Mouse (Mus musculus) forebrain, embryonic 14.5 days (tissue): ENCODE data around the gene Mettl26. TPM values are rescaled to one million over a fixed set of nuclear protein-coding genes. Genes with fewer than 3 reads are reported as not detected.
A peak's percentile ranks its signal among the peaks of the same experiment; 100 is the strongest.

ENCODE experiments used
- ATAC-seq: fragments of 200-750 bp; cut with Nextera tagmentation; 2 replicates; pipeline ENCODE4 v1.8.0; 2017; ENCODE audit warnings: mild to moderate bottlenecking, moderate library complexity
- DNase-seq: peaks from one replicate; pipeline ENCODE4 v3.0.0-alpha.2; 2015; ENCODE audit warnings: low spot score
- H3K27ac ChIP-seq: fragments of 300-500 bp; sonication (generic); 2 replicates; pipeline ENCODE4 v1.5.1; 2014; ENCODE audit warnings: low read depth, mild to moderate bottlenecking, control low read depth, low read length, moderate library complexity
- H3K27me3 ChIP-seq: fragments of 300-500 bp; sonication (generic); replicated peaks from 2 replicates; pipeline ENCODE4 v1.6.1; 2014; ENCODE audit warnings: low read length, control low read depth, mixed read lengths; ENCODE audit not compliant: control insufficient read depth, insufficient read depth
- H3K36me3 ChIP-seq: fragments of 300-500 bp; sonication (generic); 2 replicates; pipeline ENCODE4 v1.6.1; 2014; ENCODE audit warnings: low read length, control low read depth; ENCODE audit not compliant: control insufficient read depth, insufficient read depth
- H3K4me1 ChIP-seq: fragments of 300-500 bp; sonication (generic); 2 replicates; pipeline ENCODE4 v1.6.1; 2014; ENCODE audit warnings: antibody characterized with exemption, low read length, control low read depth; ENCODE audit not compliant: control insufficient read depth, insufficient read depth
- H3K4me2 ChIP-seq: fragments of 300-500 bp; sonication (generic); 2 replicates; pipeline ENCODE4 v1.6.1; 2014; ENCODE audit warnings: mild to moderate bottlenecking, control low read depth, low read length
- H3K4me3 ChIP-seq: fragments of 300-500 bp; sonication (generic); 2 replicates; pipeline ENCODE4 v1.5.1; 2014; ENCODE audit warnings: low read depth, low read length, control low read depth
- H3K9ac ChIP-seq: fragments of 300-500 bp; sonication (generic); 2 replicates; pipeline ENCODE4 v1.6.1; 2014; ENCODE audit warnings: mild to moderate bottlenecking, low read length, control low read depth, moderate library complexity
- H3K9me3 ChIP-seq: fragments of 300-500 bp; sonication (generic); replicated peaks from 2 replicates; pipeline ENCODE4 v1.6.1; 2016; ENCODE audit warnings: low read length, control low read depth, mixed read lengths; ENCODE audit not compliant: control insufficient read depth
- WGBS: fragments of 180-500 bp; shearing (Covaris S2); extraction: QIAGEN DNeasy Blood & Tissue Kit; methylation state at CpG from one replicate; pipeline ENCODE4 v1.1.7; 2014; 5-methylcytosine and 5-hydroxymethylcytosine counted together
- microRNA-seq: library from miRNA; unstranded; fragments of <30 nt; microRNA quantifications from one replicate; pipeline ENCODE4, GENCODE M21; 2016
- polyA plus RNA-seq: library from polyadenylated mRNA; unstranded; fragments of >200 nt; fragmentation: Nextera tagmentation; extraction: Ambion mirVana; gene quantifications from 2 replicates; pipeline ENCODE4 v1.2.1, GENCODE M21; 2014

The Mettl26 gene
- polyA plus RNA-seq, 1 experiment from 2014 or later = 66.0 TPM

- Histone ChIP-seq H3K4me1 (peaks cover 13% of the 10 kb centered on the region), H3K4me2 (peak within 1 kb of the TSS; percentile 87), H3K4me3 (peak within 1 kb of the TSS; percentile 95), H3K36me3 (peaks cover 10% of the 10 kb centered on the region; the same call in 1 of the 2 replicates), H3K27me3 (no peaks in the 10 kb centered on the region), H3K9me3 (no peaks in the 10 kb centered on the region), H3K9ac (peak within 1 kb of the TSS; percentile 87), H3K27ac (peak within 1 kb of the TSS; percentile 92)
- WGBS = under 1% methylated on average over 76 of the region's 78 CpGs
- no peak for DNase-seq
- ATAC-seq = peak; percentile 6
Observed at GRCm38 (mm10) chr17:25919144-25919785, 44.4 kb downstream of the Mettl26 start, which contains the start of gene Rab40c. TSS of gene Rab40c (minus strand) at chr17:25919727.

DNA sequence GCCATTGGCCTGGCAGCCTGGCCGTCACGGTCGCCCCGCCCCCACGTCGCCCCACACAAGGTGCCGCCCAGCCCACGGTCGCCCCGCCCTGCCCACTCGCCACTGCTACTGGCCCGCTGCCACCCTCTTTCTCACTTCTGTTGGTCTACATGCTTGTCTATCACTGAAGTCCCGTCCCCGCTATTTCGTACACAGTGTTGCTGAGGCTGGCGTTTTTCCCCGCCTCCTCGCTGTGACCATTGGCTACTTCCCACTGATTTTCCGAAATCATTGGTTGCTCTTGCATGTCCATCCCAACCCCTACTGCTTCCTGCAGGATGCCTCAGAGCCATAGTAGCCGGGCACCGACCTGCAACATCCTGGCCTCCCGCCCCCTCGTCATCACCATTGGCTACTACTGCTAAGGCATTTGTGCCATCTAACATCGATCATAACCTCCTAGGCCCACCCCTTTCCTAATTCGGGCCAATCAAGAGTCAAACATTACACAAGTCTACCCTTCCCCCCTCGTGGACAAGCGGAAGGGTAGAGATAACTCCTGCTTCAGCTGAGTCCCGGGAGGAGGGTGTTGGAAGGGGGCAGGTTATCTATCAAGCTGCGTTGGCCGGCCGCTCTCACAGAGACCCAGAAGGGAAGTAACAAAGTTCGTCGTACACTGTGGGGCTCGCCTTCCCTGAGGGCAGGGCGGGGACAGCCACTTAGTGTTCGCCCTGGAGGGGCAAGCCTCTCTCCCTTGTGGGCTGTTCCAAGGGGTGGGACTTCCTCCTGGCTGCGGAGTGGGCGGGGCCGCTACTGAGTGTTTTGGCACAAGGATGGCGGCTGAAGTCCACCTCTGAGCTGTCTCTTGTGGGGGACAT is 45.1 kb downstream of the Mettl26 start:
- Histone ChIP-seq H3K4me2 (peak overlapping the region; percentile 73), H3K4me1 (peaks cover 13% of the 10 kb centered on the region), H3K9me3 (no peaks in the 10 kb centered on the region), H3K9ac (peak overlapping the region; percentile 87), H3K4me3 (peak overlapping the region; percentile 95), H3K27me3 (no peaks in the 10 kb centered on the region), H3K36me3 (peaks cover 10% of the 10 kb centered on the region; the same call in 1 of the 2 replicates), H3K27ac (peak overlapping the region; percentile 92)
- WGBS = 0% methylated on average over 33 of the region's 40 CpGs
- DNase-seq (peak; percentile 100), ATAC-seq (peak; percentile 97)

- H3K36me3 ChIP-seq = peaks cover 16% of the 10 kb centered on the region; the same call in 1 of the 2 replicates
- 67% methylated on average over 5 of the region's 5 CpGs for WGBS
- H3K27ac ChIP-seq = no peak overlapping the region
- H3K9me3 ChIP-seq = no peaks in the 10 kb centered on the region
- no peaks in the 10 kb centered on the region for H3K27me3 ChIP-seq
- DNase-seq (no peak), ATAC-seq (no peak)
- H3K4me2 ChIP-seq = no peak overlapping the region
- no peak overlapping the region for H3K9ac ChIP-seq
- H3K4me1 ChIP-seq = peaks cover 13% of the 10 kb centered on the region
- H3K4me3 ChIP-seq = no peak overlapping the region
Observed at GRCm38 (mm10) chr17:25922120-25922519, 47.2 kb downstream of the Mettl26 start.

- H3K36me3 ChIP-seq = peaks cover 36% of the 10 kb centered on the region
- H3K9ac ChIP-seq = no peak overlapping the region
- H3K27ac ChIP-seq = no peak overlapping the region
- 0 out of 2 replicates have a peak, but pooled peaks cover 3% of the 10 kb centered on the region for H3K4me1 ChIP-seq
- DNase-seq (no peak), ATAC-seq (no peak)
- H3K9me3 ChIP-seq = no peaks in the 10 kb centered on the region
- WGBS = 83% methylated on average over 2 of the region's 2 CpGs
- no peak overlapping the region for H3K4me2 ChIP-seq
- H3K27me3 ChIP-seq = no peaks in the 10 kb centered on the region
- no peak overlapping the region for H3K4me3 ChIP-seq
Observed at GRCm38 (mm10) chr17:25925348-25925747, 50.5 kb downstream of the Mettl26 start.

Small RNA genes lying within 50 kb of the gene (microRNA-seq; reads per million reads assigned to microRNA genes)
- 0.40 reads per million for gene Mir3082

Other genes starting within 250 kb of the Mettl26 start
- gene Gng13, start 157.9 kb upstream of the Mettl26 start, polyA plus RNA-seq = 2.7 and 7.8 TPM in 2 replicates
- gene Chtf18, start 147.7 kb upstream of the Mettl26 start, polyA plus RNA-seq = 7.1 and 8.6 TPM in 2 replicates
- 26.6 and 28.9 TPM in 2 replicates for gene Rpusd1, start 147.4 kb upstream of the Mettl26 start, polyA plus RNA-seq
- not detected in 2 replicates for gene Mslnl, start 139.0 kb upstream of the Mettl26 start, polyA plus RNA-seq
- 0.14 and 0.48 TPM in 2 replicates for gene Msln, start 120.7 kb upstream of the Mettl26 start, polyA plus RNA-seq
- gene Narfl, start 101.3 kb upstream of the Mettl26 start, polyA plus RNA-seq = 30.2 and 32.0 TPM in 2 replicates
- gene Haghl, start 89.4 kb upstream of the Mettl26 start, polyA plus RNA-seq = 106 and 130 TPM in 2 replicates
- 0.14 TPM in 1 of 2 replicates, not detected in the other for gene Ccdc78, start 88.5 kb upstream of the Mettl26 start, polyA plus RNA-seq
- 72.6 and 82.3 TPM in 2 replicates for gene Fam173a, start 82.2 kb upstream of the Mettl26 start, polyA plus RNA-seq
- gene AC134908.4, start 79.4 kb upstream of the Mettl26 start, polyA plus RNA-seq = 0.57 and 0.88 TPM in 2 replicates
- gene Metrn, start 77.9 kb upstream of the Mettl26 start, polyA plus RNA-seq = 8.4 and 9.8 TPM in 2 replicates
- gene Fbxl16, start 66.0 kb upstream of the Mettl26 start, polyA plus RNA-seq = 14.0 and 17.6 TPM in 2 replicates
- 33.3 and 37.4 TPM in 2 replicates for gene Wdr24, start 51.4 kb upstream of the Mettl26 start, polyA plus RNA-seq
- 56.6 and 56.9 TPM in 2 replicates for gene Jmjd8, start 46.2 kb upstream of the Mettl26 start, polyA plus RNA-seq
- gene Stub1, start 41.7 kb upstream of the Mettl26 start, polyA plus RNA-seq = 315 and 322 TPM in 2 replicates
- gene Rhbdl1, start 37.8 kb upstream of the Mettl26 start, polyA plus RNA-seq = 33.6 and 35.4 TPM in 2 replicates
- 5.1 and 6.2 TPM in 2 replicates for gene Gm20683, start 33.3 kb upstream of the Mettl26 start, polyA plus RNA-seq
- 9.6 and 11.3 TPM in 2 replicates for gene Rhot2, start 30.2 kb upstream of the Mettl26 start, polyA plus RNA-seq
- gene Wdr90, start 13.6 kb upstream of the Mettl26 start, polyA plus RNA-seq = 11.6 and 12.2 TPM in 2 replicates
- 15.9 and 17.0 TPM in 2 replicates for gene Mcrip2, start 6.3 kb upstream of the Mettl26 start, polyA plus RNA-seq
- gene Wfikkn1, start 5.8 kb downstream of the Mettl26 start, polyA plus RNA-seq = 0.36 and 0.47 TPM in 2 replicates
- 31.6 and 33.3 TPM in 2 replicates for gene Rab40c, start 44.7 kb downstream of the Mettl26 start, polyA plus RNA-seq
- gene Pigq, start 69.9 kb downstream of the Mettl26 start, polyA plus RNA-seq = 49.5 and 52.6 TPM in 2 replicates
- not detected in 2 replicates for gene Nhlrc4, start 69.9 kb downstream of the Mettl26 start, polyA plus RNA-seq
- 0.18 TPM in 1 of 2 replicates, not detected in the other for gene A930017K11Rik, start 77.5 kb downstream of the Mettl26 start, polyA plus RNA-seq
- 17.0 and 20.3 TPM in 2 replicates for gene Capn15, start 110.7 kb downstream of the Mettl26 start, polyA plus RNA-seq
- gene Rab11fip3, start 194.5 kb downstream of the Mettl26 start, polyA plus RNA-seq = 15.2 and 20.5 TPM in 2 replicates
- gene Decr2, start 215.3 kb downstream of the Mettl26 start, polyA plus RNA-seq = 13.6 and 14.4 TPM in 2 replicates
- gene Nme4, start 220.5 kb downstream of the Mettl26 start, polyA plus RNA-seq = 31.3 and 40.0 TPM in 2 replicates
- 1.5 and 1.9 TPM in 2 replicates for gene Tmem8, start 238.2 kb downstream of the Mettl26 start, polyA plus RNA-seq
- 242 and 250 TPM in 2 replicates for gene Mrpl28, start 248.4 kb downstream of the Mettl26 start, polyA plus RNA-seq